Mouse (Mus musculus): ENCODE data around the gene Anks1b. TPM values are rescaled to one million over a fixed set of nuclear protein-coding genes. Genes with fewer than 3 reads are reported as not detected.

Gene Anks1b
- total RNA-seq, 2 experiments from 2014 or later, result 0.29 to 0.78 TPM

Other genes starting within 250 kb of the Anks1b start
- 10 to 100 TPM; 11.4 to 13.6 TPM for gene Scyl2, start 187.2 kb upstream of the Anks1b start, total RNA-seq (2021)
- 1 to 10 TPM; 4.6 to 8.2 TPM for gene Actr6, start 141.2 kb upstream of the Anks1b start, total RNA-seq (2021)
- gene Uhrf1bp1l, start 128.5 kb upstream of the Anks1b start, total RNA-seq (2021), result 10 to 100 TPM in 1 of 2 experiments, 1 to 10 TPM in 1; 9.8 to 12.9 TPM